Mouse (Mus musculus) thymus, adult 2 months (tissue): ENCODE measurements around the gene Dctpp1. TPM values are rescaled to one million over a fixed set of nuclear protein-coding genes. Genes with fewer than 3 reads are reported as not detected.

Source experiments
- DNase-seq: peaks from one replicate; pipeline ENCODE4 v3.0.0; 2021
- H3K27ac ChIP-seq: fragments of 200-500 bp; 2 replicates; pipeline ENCODE4 v1.5.1; 2012; ENCODE audit warnings: low read length, control low read depth; ENCODE audit not compliant: control insufficient read depth, insufficient read depth
- H3K27me3 ChIP-seq: fragments of 200-500 bp; 2 replicates; pipeline ENCODE4 v1.6.1; 2012; ENCODE audit warnings: mild to moderate bottlenecking, low read length, moderate library complexity, mixed read lengths; ENCODE audit not compliant: control insufficient read depth, insufficient read depth
- H3K36me3 ChIP-seq: fragments of 200-500 bp; 2 replicates; pipeline ENCODE4 v1.6.1; 2012; ENCODE audit warnings: mild to moderate bottlenecking, low read length, moderate library complexity; ENCODE audit not compliant: control insufficient read depth, insufficient read depth
- H3K4me1 ChIP-seq: fragments of 200-500 bp; replicated peaks from 2 replicates; pipeline ENCODE4 v1.6.1; 2012; ENCODE audit warnings: low read length; ENCODE audit not compliant: control insufficient read depth, insufficient read depth
- H3K4me3 ChIP-seq: fragments of 200-500 bp; 2 replicates; pipeline ENCODE4 v1.5.1; 2012; ENCODE audit warnings: mild to moderate bottlenecking, low read length, control low read depth, moderate library complexity; ENCODE audit not compliant: control insufficient read depth, insufficient read depth
- CTCF ChIP-seq: fragments of 200-500 bp; IDR thresholded peaks from 2 replicates; pipeline ENCODE4 v1.5.1; 2012; ENCODE audit warnings: mild to moderate bottlenecking, control low read depth, low read length, moderate library complexity, borderline replicate concordance; ENCODE audit not compliant: control insufficient read depth, poor library complexity, insufficient read depth; ENCODE audit errors: extremely low read depth
- POLR2A ChIP-seq: fragments of 200-500 bp; IDR thresholded peaks from 2 replicates; pipeline ENCODE4 v1.6.1; 2012; ENCODE audit warnings: mild to moderate bottlenecking, low read length, control low read depth, moderate library complexity; ENCODE audit not compliant: control insufficient read depth, poor library complexity, insufficient read depth; ENCODE audit errors: extremely low read depth
- WGBS: fragments of 180-500 bp; shearing (Covaris S2); methylation state at CpG from one replicate; pipeline ENCODE4 v1.1.7; 2018; 5-methylcytosine and 5-hydroxymethylcytosine counted together
- polyA plus RNA-seq: library from polyadenylated mRNA; depleted of rRNA; stranded (reverse); fragments of >200 nt; gene quantifications from 2 replicates; pipeline ENCODE4 v1.2.3, GENCODE M21; 2012; rRNA removed

Gene Dctpp1
- polyA plus RNA-seq = 122 and 125 TPM in 2 replicates

- WGBS = under 1% methylated on average over 50 of the region's 50 CpGs
- Histone ChIP-seq H3K4me3 (peak within 1 kb of the TSS; percentile 75), H3K4me1 (peaks cover 5% of the 10 kb centered on the region; the same call in 1 of the 2 replicates), H3K27me3 (no peaks in the 10 kb centered on the region), H3K36me3 (no peaks in the 10 kb centered on the region), H3K27ac (no peak within 1 kb of the TSS)
- DNase-seq = peak; percentile 98
- TF ChIP-seq POLR2A (0 out of 2 replicates have a peak, but pooled peaks have one; percentile 39), CTCF (peak; percentile 83; the same call in 1 of the 2 replicates)
These were observed at the start of gene Dctpp1 for GRCm38 (mm10) chr7:127260309-127261111. TSS of gene Dctpp1 (minus strand) at chr7:127260709.

DNA sequence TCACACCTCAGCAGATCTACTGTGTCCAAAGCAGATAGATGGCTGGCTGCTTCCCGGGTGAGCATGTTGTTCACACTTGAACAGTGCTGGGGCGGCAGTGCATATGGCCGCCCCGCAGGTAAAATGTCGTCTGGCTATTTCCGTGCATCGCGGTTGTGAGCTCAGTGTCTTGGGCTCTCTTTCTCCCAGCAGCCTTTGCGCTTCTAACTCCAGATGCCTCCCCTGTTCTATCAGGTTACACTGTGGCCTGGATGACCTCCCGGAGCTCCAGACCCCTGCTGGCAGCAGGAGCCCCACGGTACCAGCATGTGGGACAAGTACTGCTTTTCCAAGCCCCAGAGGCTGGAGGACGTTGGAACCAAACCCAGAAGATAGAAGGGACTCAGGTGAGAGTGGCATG, 49.4 kb upstream of the Dctpp1 start:
- Histone ChIP-seq H3K4me3 (no peak overlapping the region), H3K27ac (no peak overlapping the region), H3K36me3 (peaks cover 81% of the 10 kb centered on the region), H3K27me3 (no peaks in the 10 kb centered on the region), H3K4me1 (peaks cover 14% of the 10 kb centered on the region)
- DNase-seq = no peak
- no peak for TF ChIP-seq CTCF
- no peak for TF ChIP-seq POLR2A
- 95% methylated on average over 12 of the region's 12 CpGs for WGBS

DNA sequence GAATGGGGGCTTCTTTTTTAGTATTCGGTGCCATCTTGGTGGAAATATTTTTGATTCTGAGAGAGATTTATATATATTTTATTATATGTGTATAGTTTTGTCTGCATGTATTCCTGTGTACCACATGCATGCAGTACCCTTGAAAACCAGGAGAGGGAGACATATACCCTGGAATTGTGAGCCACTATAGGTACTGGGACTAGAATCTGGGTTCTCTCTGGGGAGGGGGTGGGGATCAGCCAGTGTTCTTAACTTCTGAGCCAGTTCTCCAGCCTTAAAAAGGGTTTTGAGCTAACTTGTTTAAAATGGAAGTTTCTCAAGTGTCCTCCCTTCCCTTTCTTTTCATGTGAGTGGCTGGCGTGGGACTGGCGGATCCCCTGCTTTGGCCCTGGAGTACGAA, 48.4 kb upstream of the Dctpp1 start:
- Histone ChIP-seq H3K27me3 (no peaks in the 10 kb centered on the region), H3K27ac (peak overlapping the region; percentile 84), H3K36me3 (peaks cover 80% of the 10 kb centered on the region), H3K4me3 (no peak overlapping the region), H3K4me1 (peaks cover 14% of the 10 kb centered on the region)
- DNase-seq = peak; percentile 66
- WGBS = 92% methylated on average over 4 of the region's 4 CpGs
- no peak for TF ChIP-seq POLR2A
- TF ChIP-seq CTCF = no peak

GRCm38 (mm10) chr7:127308431-127308830, 47.9 kb upstream of the Dctpp1 start:
- no peaks in the 10 kb centered on the region for H3K27me3 ChIP-seq
- TF ChIP-seq CTCF (peak; percentile 35; the same call in 1 of the 2 replicates), POLR2A (no peak)
- peaks cover 76% of the 10 kb centered on the region for H3K36me3 ChIP-seq
- H3K4me3 ChIP-seq = no peak overlapping the region
- DNase-seq = peak; percentile 29
- peak overlapping the region; percentile 84 for H3K27ac ChIP-seq
- H3K4me1 ChIP-seq = peaks cover 14% of the 10 kb centered on the region
- WGBS = 51% methylated on average over 2 of the region's 2 CpGs

- 66% methylated on average over 5 of the region's 5 CpGs for WGBS
- Histone ChIP-seq H3K27me3 (no peaks in the 10 kb centered on the region), H3K36me3 (peaks cover 34% of the 10 kb centered on the region), H3K27ac (peak overlapping the region; percentile 26), H3K4me3 (peak overlapping the region; percentile 76), H3K4me1 (peaks cover 31% of the 10 kb centered on the region)
- no peak for DNase-seq
- TF ChIP-seq CTCF (no peak), POLR2A (no peak)
These were observed 37.2 kb upstream of the Dctpp1 start for GRCm38 (mm10) chr7:127297586-127298193.

DNA sequence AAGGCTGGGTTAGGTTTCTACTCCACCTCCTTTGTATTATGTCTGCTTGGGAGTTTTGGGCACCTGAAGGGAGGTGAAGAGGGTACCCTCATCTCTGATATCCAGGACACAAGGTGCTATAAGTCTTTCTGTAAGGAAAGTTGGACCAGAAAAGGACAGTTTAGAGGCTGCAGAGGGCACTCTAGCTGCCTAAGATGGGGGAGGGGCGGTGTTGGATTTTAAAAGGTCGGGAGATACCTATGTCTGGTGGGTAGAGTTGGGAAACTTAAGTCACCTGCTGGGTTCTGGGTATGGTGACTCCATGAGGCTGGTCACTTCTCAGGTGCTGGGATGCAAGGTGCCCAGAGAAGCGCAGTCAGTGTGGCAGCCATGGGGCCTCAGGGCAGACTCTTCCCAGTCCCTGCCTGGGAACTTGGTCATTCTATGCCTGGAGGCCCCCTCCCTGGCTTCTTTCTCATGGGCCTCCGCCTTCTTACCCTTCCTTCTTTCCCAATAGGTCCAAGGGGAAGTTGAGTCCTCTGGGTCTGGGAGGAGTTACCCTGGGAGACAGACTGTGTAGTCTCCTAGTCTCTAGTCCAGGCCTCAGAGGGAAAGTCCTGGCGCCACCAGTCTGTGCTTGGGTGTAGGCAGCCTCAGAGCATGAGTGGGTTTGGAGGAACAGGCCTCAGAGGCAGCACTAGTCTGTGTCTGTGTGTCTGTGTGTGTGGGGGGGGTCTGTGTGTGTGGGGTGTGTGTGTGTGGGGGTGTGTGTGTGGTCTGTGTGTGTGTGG, 36.5 kb upstream of the Dctpp1 start:
- Histone ChIP-seq H3K27me3 (no peaks in the 10 kb centered on the region), H3K27ac (peak overlapping the region; percentile 97), H3K4me1 (peaks cover 31% of the 10 kb centered on the region), H3K36me3 (peaks cover 27% of the 10 kb centered on the region), H3K4me3 (peak overlapping the region; percentile 76)
- peak; percentile 50 for DNase-seq
- TF ChIP-seq CTCF = no peak
- no peak for TF ChIP-seq POLR2A
- WGBS = 50% methylated on average over 5 of the region's 5 CpGs

DNA sequence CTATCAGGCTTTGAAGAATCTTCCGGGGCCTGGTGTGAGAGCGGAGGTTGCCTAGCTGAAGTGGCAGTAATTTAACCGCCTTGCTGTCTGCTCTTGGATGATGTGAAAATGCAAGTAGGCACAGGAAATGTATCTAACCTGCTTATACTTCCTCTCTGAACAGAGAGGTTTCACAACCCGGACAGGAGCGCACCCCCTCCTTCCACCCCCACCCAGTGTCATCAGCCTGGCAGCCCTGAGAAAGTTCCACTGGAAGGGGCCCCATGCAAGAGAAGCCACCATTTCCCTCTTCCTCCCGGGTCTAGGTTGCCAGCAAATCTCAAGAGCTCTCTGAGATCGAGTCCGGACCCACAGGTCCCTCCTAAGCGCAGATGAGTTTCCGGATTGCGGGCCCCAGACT, 35.6 kb upstream of the Dctpp1 start, which contains the start of gene Itgal:
Gene Itgal, plus strand, starts transcription at position 163 of the 400 bp plus-strand sequence.
- TF ChIP-seq POLR2A (peak; percentile 26; the same call in 1 of the 2 replicates), CTCF (no peak)
- H3K4me3 ChIP-seq = peak within 1 kb of the TSS; percentile 76
- peaks cover 31% of the 10 kb centered on the region for H3K4me1 ChIP-seq
- DNase-seq = peak; percentile 75
- H3K27ac ChIP-seq = peak within 1 kb of the TSS; percentile 97
- H3K27me3 ChIP-seq = no peaks in the 10 kb centered on the region
- 8% methylated on average over 11 of the region's 11 CpGs for WGBS
- H3K36me3 ChIP-seq = peaks cover 18% of the 10 kb centered on the region
